Mouse (Mus musculus) G1E-ER4 (cell line): ENCODE measurements around the gene Dmbx1. TPM values are rescaled to one million over a fixed set of nuclear protein-coding genes. Genes with fewer than 3 reads are reported as not detected.

Experiments
- GATA1 ChIP-seq: IDR thresholded peaks from one replicate; pipeline ENCODE4 v1.8.0; 2012; ENCODE audit warnings: low read length, inconsistent platforms
- polyA plus RNA-seq: library from polyadenylated mRNA; stranded (reverse); fragments of >175 nt; gene quantifications from 2 replicates; pipeline ENCODE4 v1.2.3, GENCODE M21; 2012

The Dmbx1 gene
- polyA plus RNA-seq, 1 experiment: not detected

DNA sequence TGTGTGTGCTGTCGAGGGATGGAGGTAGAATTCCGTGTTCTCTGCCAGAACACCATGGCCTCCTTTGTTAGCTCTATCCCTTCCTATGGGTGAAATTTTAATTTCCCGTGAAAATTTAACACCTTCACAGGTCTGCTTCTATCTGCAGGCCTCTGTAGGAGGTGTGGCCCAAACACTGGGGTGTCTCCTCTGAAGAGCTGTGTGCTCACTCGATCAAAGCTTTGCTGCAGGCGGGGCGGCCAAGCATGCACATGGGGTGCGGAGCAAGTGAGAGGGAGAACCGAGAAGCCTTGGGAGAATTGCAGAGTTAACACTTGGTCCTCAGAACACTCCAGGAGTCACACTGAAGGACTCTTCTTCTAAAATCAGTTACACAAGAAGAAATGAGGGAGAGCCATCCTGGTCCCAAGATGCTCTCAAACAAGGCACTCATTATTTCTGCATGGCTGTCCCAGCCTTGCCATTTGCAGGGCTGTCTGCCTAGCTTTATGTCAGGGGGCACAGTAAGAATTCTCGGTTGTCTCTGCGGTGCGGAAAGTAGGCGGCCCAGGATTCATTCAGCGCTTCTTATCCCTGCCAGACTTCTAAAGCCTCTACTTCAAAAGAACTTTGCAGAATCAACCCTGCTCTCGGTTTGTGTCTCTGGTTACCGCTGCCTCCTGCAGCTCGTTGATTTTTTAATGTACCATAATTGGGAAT is 70.1 kb downstream of the Dmbx1 start:
- TF ChIP-seq GATA1: no peak

Other genes with a start within 250 kb of the Dmbx1 start
- 18.6 and 21.4 TPM in 2 replicates for gene Efcab14, start 202.2 kb downstream of the Dmbx1 start, polyA plus RNA-seq
- not detected in 2 replicates for gene Tex38, start 158.9 kb downstream of the Dmbx1 start, polyA plus RNA-seq
- 16.4 and 21.4 TPM in 2 replicates for gene Atpaf1, start 155.1 kb downstream of the Dmbx1 start, polyA plus RNA-seq
- gene Mob3c, start 111.8 kb downstream of the Dmbx1 start, polyA plus RNA-seq: 9.2 and 15.7 TPM in 2 replicates
- 35.7 and 36.6 TPM in 2 replicates for gene Mknk1, start 100.7 kb downstream of the Dmbx1 start, polyA plus RNA-seq
- not detected in 2 replicates for gene Kncn, start 55.5 kb downstream of the Dmbx1 start, polyA plus RNA-seq
- gene 6430628N08Rik, start 49.3 kb downstream of the Dmbx1 start, polyA plus RNA-seq: not detected in 2 replicates
- gene Faah, start 78.0 kb upstream of the Dmbx1 start, polyA plus RNA-seq: not detected in 2 replicates
- gene Nsun4, start 114.0 kb upstream of the Dmbx1 start, polyA plus RNA-seq: 0.11 and 0.37 TPM in 2 replicates
- 18.6 and 22.9 TPM in 2 replicates for gene Uqcrh, start 135.1 kb upstream of the Dmbx1 start, polyA plus RNA-seq
- gene Lrrc41, start 135.3 kb upstream of the Dmbx1 start, polyA plus RNA-seq: 37.6 and 60.8 TPM in 2 replicates
- gene Rad54l, start 183.8 kb upstream of the Dmbx1 start, polyA plus RNA-seq: 2.0 and 2.4 TPM in 2 replicates
- 12.0 and 12.6 TPM in 2 replicates for gene Pomgnt1, start 183.9 kb upstream of the Dmbx1 start, polyA plus RNA-seq
- 0.01 TPM in 1 of 2 replicates, not detected in the other for gene Lurap1, start 211.4 kb upstream of the Dmbx1 start, polyA plus RNA-seq
- not detected in 2 replicates for gene Tspan1, start 227.7 kb upstream of the Dmbx1 start, polyA plus RNA-seq
- gene 1700042G07Rik, start 233.4 kb upstream of the Dmbx1 start, polyA plus RNA-seq: not detected in 2 replicates
- gene Gm49337, start 233.5 kb upstream of the Dmbx1 start, polyA plus RNA-seq: not detected in 2 replicates